Mouse (Mus musculus) brain, embryonic 18.5 days (tissue): ENCODE results near the gene Cdcp1.

ENCODE experiments used
- DNase-seq: peaks from one replicate; pipeline ENCODE4 v3.0.0-alpha.2; 2012; ENCODE audit warnings: low read depth, low spot score

Gene Cdcp1

DNA sequence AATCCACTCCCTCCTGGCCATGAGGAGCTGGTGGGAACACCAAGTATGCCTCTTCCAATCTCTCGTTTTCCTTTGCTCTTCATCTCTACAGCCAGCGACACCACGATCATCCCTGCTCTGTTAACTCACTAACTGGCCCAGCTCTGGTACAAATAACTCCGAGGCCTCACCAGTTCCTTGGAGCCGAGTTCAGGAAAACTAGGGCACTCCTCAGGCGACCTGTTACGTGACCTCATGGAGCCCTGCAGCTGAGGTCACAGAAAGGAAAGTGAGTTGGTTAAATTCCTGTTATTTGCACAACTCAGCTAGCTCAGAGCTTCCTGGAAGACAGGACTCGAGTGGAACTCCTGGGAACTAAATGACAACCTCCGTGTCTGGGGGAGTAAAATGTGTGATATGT, 2.5 kb downstream of the Cdcp1 start:
- no peak for DNase-seq

DNA sequence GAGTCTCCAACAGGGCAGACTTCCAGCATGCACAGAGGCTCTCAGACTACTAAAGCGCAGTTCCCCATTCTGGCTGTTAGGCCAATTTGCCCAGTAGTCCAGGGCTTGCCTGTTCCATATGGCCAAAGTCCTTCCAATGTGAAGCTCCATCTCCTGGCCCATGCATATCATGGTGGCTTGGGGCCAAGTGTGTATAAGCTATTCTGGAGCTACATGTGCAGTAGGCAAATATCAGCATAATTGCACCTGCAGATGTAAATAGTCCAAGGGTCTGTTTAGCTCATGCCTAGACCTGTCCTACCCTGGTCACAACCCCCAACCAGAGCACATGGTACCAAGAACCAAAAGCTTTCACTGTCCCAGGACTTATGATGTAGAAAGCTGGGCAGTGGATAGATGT, 7.9 kb downstream of the Cdcp1 start:
- no peak for DNase-seq

DNA sequence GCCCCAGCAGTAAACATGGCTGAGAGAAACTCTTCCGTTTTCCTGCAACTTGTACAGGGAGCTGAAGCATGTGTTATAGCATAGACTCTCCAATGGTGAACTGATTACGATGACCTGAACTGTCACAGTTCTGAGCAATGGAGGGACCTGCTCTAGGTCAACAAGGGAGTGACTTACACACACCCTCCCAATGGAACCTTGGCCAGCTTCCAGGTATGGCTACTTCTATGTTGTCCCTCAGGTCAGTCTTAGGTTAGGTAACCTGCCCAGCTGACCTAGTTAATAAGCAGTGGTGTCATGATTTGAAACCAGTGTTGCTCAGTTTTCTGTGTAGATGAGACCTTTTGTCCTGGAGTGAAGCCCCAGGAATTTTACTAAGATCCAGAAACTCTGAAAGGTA, 8.9 kb downstream of the Cdcp1 start:
- DNase-seq, result no peak

DNA sequence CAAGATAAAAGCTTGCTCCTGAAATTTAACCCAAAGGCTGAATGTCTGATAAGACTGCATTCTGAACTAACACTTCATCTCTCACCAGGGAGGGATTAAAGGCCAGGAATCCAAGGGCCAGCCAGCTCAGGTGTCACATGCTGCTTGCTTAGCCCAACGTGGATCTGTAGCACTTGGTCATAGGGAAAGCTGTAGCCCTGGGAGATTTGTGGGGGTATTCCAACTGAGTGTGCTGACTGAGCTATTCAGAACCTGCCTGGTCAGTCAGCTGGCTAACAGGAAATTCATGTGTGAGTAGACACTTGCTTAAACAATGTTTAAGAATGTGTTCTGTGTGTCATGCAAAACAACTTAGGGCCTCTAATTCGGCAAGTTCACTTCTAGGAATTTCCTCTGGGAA, 9.3 kb downstream of the Cdcp1 start:
- DNase-seq, result no peak

DNA sequence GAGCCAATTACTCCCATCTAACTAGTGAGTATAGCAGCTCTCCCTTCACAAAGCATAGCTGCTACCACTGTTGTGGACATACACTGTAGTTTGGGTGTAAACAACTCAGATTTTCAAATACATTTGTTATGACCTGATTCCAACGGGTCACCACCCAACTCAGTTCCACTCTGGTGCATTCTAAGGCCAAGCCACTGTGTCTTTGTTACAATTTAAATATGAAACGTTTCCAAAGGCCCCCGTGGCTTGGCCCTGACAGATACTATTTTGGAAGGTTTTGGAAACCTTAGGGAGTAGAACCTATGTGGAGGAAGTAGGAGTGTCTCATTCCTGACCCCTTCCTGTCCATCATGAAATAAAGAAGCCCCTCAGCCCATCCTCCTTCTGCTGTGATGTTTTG, 15.7 kb downstream of the Cdcp1 start:
- DNase-seq, result no peak

DNA sequence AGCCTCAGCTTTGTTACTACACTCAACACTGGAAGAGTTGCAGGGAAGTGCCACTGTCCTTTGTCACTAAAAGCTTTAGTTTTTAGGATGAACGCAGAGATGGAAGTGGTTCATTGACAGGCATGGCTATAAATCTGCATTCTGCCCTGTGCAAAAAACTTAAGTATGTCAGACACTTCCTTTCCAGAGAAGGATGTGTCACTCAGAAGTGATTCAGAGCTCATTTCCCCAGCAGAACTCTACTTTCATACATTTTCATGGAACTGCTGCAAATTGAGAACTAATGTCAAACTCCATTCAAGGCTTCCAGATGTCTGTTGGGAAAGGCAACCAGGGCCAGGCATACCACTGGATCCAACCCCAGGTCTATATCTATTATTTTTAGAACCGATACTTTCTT, 27.6 kb downstream of the Cdcp1 start:
- DNase-seq, result no peak

DNA sequence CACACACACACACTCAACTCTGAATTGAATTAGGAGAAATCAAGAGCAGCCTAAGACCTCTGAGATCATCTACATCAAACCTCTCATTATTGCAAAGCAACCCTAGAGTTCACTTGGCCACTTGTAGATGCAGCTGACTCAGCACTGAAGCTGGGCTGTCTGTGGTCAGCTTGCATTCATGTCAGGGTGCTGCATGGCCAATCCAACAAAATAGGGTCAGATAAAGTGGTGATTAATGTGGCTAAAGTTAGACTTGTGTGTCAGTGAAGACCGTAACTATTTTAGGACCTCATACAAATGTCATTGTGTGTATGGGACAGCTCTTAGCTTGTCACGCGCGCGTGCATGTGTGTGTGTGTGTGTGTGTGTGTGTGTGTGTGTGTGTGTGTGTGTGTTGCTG, 28.2 kb downstream of the Cdcp1 start:
- no peak for DNase-seq

DNA sequence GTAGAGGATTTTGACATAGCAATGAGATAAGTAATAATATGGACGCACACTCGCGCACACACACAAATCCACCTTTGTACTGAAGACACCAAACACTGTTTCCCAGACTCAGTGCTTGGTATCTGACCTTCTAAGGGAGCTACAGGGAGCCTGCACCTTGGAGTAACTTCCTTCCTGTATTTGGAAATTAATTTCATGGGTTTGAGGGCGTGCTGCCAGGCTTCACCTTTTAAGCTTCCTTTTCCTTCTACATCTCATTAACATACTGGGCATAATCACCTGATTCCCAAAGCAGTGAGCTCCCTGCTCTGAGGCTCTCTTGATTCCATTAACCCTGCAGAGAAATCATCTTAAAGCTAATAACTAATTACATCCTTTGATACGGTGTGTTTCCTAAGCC, 29.7 kb downstream of the Cdcp1 start:
- no peak for DNase-seq

DNA sequence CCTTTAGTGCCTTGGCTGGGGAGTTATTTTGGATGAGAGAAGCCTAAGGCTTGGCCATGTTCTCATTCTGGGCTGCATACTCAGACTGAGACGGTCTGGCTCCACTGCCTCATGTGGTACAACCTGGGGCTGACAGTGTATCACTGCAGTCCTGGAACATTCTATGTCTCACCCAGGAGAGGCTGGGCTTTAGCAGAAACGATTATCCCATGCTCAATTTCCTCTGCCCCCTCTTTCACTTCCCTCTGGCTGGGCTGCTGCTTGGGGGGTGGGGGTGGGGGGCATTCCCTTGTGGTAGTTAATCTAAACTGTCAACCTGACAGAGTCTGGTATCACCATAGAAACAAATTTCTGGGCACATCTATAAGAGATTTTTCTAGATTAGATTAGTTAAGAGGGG, 30.3 kb downstream of the Cdcp1 start:
- DNase-seq, result no peak

DNA sequence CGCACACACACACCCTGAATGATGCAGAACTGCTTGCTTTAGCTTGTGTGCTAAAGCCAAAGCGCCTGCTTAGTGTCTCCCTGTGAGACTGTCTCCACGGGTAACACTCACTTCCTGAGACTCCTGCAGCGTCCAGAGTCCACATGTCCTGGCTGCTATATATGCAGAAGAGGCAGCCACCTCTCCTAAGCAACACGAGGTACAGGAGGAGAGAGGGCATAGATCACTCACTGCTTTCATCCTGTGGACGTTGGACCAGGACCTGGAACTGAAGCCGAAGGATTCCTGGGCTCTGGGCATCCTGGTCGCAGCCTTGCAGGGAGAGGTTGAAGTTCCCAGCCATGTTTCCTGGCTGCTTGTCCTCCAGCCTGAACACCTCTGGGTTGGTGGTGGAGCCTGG, 32.6 kb downstream of the Cdcp1 start:
- DNase-seq, result no peak

DNA sequence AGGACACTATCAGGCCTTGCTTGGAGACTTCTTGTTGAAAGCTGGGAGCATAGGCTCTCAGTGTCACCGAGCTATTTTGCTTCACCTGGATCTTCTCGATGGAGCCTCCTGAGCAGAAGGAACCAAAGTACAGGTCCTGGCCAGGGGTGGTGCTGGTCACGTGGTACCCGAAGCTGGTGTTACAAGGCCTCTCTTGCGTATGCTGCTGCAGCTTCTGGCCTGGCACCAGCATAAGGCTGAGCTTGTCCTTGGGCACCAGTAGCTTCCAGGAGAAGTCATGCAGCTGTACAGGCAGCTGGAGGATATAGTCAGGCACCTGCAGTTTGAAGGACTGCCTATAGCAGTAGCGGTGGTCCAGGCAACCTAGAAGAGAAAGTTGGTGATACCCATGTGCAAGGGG, 35.8 kb downstream of the Cdcp1 start:
- DNase-seq, result no peak

DNA sequence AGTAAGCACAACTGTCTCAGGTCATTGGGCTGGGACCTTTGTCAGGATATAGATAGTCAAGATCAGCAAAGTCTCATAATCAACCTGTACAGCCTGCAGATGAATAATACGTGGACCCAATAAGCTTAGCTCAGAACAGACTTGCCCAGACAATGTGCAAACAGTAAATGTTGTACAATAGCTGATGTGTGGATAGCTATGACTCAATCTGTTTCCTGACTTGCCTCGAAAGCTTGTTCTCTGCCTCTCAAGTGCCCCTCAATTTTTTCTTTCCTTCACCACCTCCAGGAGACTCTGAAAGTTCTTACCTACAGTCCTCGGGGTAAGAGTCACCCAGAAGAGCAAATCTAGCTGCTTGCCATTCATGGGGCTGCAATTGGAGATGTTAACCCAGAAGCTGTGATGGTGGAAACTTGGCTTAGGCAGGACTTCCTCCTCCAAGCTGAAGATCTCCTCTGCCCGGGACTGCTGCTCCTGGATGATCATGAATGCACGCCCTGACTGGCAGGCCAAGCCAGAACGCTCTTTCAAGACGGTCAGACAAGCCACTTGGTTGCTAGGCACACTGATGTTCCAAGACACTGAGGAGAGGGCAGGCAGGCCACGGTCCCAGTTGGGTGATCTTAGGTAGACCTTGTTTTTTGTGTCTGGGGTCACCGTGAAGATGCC, 38.3 kb downstream of the Cdcp1 start:
- DNase-seq, result no peak

DNA sequence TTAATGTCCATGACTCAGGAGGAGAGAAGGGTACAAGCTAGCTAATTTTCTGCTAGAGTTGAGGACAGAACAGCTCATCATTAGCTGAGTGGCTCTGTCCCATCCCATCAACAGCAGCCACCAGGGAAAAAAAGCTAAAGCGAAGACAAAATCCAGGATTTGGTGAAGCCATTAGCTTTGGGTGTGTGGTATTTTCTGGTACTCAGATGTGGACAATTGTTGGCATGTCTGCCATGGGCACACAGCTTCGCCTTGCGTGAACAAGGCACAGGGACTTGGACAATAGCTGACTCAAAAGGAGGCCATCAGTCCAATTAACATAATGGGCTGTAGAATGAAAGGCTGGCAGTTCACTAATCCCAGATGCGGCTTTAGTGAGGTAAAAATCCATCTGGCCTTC, 41.5 kb downstream of the Cdcp1 start:
- no peak for DNase-seq

DNA sequence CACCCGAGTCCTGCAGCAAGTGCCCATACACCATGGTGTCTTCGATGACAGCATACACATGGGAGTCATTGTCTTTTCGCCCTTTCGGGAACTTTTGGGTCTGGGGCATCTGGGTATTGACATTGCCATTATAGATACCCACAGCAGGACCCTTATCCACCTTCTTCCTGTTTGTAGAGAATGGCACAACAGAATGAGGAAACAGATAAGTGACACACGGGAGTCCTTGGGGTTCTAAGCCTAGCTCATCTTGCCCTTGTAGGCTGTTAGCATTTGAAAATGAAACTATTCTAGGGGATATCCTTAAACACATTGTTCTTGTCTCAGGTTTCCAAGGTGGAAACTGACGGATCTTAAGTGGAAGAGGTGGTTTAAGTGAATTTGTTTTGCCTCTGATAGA, 42.1 kb downstream of the Cdcp1 start:
- DNase-seq, result no peak

DNA sequence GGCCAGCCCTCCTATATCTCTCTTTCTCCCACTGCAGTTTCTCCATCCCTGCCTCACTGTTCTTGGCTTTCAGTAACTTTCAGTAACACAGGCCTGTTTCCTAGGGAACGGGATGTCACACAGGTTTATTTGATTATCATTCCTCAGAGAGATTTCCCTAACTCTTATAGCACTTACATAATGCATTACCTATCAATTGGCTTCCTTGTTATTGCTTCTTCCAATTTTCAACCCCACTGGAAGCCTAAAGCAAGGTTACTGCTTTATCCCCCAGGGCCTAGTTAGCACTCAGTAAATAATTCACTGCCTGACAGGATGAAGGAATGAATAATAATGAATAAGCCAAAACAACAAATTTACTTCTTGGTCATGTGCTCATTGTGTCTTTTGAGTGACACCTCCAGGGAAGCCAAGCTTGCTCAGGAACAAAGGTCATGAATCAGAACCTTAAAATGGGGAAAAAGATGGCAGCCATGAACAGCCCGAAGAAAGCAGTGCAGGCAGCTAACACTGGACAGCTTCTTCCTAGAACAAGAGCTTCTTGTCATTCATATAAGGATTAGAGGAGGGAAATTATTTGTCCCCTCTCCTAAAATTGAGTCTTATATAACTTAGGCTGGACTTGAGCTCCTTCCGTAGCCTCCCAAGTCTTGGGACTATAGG, 49.9 kb downstream of the Cdcp1 start:
- DNase-seq, result no peak

DNA sequence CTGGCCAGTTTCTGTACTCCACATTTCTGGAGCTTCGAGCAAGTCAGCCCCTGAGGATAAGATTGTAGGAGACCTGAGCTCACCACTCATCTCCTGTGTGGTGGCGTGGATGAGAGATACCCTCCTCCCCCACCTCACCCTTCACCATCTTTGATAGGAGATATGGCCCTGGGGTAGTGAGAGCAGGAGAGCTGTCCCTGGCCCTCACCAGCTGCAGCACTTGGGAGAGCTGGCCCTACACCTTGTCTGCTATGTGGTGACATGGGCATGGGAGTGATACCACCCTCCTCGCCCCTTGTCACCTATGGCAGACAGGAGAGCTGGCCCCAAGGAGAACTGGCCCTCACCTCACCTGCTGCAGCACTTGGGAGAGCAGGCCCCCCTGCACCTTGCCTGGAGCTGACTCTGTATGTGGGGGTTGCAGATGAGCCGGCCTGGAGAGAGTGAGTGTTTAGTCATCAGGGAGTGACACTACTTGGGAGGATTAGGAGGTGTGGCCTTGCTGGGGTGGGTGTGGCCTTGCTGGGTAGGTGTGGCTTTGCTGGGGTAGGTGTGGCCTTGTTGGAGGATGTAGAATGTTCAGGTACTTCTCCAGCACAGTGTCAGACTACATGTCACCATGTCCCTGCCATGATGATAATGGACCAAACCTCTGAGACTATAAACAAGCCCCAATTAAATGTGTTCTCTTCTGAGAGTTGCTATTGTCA, 52.7 kb downstream of the Cdcp1 start:
- DNase-seq, result no peak

DNA sequence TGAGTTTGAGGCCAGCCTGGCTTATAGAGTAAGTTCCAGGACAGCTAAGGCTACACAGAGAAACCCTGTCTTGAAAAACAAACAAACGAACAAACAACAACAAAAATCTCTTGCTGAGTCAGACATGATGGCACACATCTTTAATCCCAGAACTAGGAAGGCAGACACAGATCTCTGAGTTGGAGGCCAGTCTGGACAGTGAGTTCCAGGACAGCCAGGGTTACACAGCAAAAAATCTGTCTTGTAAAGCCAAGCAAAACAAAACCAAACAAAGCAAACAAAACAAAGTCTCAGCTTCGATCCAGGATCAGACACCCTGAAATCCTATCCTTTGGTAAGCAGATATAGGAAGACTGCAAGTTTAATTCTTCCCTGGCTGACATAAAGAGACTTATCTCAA, 54.0 kb downstream of the Cdcp1 start:
- DNase-seq, result no peak

DNA sequence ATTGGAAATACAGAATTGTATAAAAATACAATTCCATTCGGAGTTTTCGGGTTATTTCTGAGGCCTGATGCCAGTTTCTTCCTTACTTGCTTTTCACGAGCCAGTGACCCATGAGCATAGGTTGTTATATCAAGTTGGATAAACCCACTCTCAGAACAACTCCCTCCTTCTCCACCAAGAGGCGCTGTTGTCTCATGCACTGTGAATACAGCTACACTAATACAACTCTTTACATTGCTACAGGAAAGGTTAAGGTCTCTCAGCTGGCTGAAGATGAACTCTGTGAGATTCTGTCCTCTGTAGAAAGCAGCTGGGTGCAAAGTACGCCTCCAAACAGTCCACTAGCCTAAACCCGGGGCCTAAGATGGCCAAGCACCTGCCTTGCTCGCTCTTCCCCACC, 56.5 kb downstream of the Cdcp1 start:
- DNase-seq, result no peak

DNA sequence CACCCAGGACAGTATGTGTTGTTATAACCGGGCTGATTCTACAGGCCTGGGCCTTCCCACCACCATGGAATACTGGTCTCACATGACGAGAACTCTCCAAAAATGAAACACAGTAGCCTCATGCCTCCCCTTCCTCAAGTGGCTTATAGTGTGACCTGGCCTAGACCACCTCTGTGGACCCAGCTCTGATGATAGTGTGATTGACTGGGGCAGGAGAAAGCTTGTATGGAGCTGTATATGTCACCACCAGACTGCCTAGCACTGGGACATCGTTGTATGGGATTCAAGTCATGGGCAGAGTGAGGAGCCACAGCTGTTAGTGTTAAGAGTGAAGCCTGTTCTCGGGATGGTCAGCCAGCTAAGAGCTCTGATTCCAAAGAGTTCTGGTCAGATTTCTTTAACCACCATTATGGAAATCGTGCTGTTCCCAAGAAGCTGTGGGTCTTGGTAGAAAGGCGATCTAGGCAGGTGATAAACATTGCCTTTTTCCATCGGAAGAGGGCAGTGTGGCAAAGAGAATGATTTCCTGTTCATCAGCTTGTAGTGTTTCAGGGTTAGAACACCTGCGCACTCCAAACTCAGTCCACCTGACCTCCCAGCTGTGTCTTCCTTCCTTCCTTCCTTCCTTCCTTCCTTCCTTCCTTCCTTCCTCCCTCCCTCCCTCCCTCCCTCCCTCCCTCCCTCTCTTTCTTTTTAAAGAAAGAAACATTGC, 57.6 kb downstream of the Cdcp1 start:
- DNase-seq, result no peak

DNA sequence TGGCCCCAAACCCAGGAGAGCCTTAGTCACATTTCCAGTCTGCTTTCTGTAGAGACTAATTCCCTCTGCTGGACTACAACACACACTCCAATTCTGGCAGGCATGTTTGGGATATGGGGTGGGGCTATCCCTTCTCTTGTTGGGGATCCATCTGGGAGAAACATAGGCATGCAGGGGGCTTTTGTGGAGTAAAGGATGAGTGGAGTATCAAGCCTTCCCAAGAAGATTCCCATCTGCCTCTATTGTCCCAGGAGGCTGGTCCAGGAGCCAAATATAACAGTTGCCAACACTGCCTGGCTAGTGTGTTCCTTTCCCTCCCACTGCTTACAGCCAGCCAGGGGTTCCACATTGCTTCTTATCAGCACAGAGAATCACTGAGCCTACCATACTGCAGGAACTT, 58.1 kb downstream of the Cdcp1 start:
- no peak for DNase-seq

DNA sequence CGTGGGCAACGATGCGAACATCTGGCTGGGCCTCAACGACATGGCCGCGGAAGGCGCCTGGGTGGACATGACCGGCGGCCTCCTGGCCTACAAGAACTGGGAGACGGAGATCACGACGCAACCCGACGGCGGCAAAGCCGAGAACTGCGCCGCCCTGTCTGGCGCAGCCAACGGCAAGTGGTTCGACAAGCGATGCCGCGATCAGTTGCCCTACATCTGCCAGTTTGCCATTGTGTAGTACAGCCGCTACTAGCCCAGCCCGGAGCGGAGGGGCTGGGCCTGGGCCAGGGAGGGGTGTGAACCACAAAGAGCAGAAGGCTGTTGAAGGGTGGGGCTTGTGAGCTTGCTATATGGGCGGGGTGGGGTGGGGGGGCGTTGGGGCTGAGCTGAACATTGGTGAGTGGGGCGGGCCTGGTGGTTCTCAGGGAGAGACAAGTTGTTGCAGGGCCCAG, 58.9 kb downstream of the Cdcp1 start:
- DNase-seq, result no peak

DNA sequence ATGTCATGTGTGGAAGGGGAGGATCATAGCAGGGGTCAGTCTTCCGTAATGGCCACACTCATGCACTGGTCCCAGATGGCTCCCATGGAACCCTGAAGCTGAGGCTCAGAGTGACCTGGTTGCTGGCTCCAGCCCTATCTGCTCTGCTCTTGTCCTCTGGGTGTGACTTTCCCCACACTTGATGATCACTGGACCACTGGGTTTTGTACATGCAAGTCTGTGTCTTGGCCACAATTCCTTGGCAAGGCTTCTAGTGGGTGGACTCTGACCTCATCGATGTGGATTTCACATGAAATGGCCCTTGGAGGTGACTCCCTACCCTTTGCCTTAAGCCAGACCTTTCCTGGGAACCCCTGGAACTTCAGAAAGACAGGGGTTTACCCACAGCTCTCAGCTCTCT, 62.7 kb downstream of the Cdcp1 start:
- no peak for DNase-seq

DNA sequence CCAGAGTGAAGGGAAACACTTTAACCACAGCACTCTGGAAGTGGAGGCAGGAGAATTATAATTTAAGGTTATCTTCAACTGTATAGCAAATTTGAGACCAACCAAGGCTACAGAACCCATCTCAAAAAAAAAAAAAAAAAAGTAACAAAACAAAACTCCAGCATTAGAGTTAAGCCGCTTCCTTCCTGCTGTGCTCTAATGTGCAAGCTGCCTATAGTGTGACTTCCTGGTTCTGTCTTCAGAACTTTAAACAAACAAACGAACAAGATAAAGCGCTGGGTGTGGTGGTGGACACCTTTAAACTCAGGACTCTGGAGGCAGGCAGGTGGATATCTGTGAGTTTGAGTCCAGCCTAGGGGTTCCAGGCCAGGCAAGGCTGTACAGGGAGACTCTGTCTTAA, 63.8 kb downstream of the Cdcp1 start:
- DNase-seq, result no peak
